Mouse (Mus musculus) stomach, embryonic 16.5 days (tissue): ENCODE results near the gene Scn8a. TPM values are rescaled to one million over a fixed set of nuclear protein-coding genes. Genes with fewer than 3 reads are reported as not detected.
"Not testable (repeated sequence)": the region's sequence is repeated elsewhere in the genome, so short reads cannot be mapped to it uniquely, and the experiment has no call there.

Experiments
- ATAC-seq: fragments of 200-750 bp; cut with Nextera tagmentation; 2 replicates; pipeline ENCODE4 v1.8.0; 2017; ENCODE audit warnings: moderate number of reproducible peaks, moderate TSS enrichment; ENCODE audit not compliant: insufficient read depth, low FRiP score
- H3K27ac ChIP-seq: fragments of 300-500 bp; sonication (generic); 2 replicates; pipeline ENCODE4 v1.5.1; 2014; ENCODE audit warnings: low read length
- H3K27me3 ChIP-seq: fragments of 300-500 bp; sonication (generic); 2 replicates; pipeline ENCODE4 v1.6.1; 2014; ENCODE audit warnings: low read length, control low read depth, mixed read lengths; ENCODE audit not compliant: control insufficient read depth, insufficient read depth
- H3K36me3 ChIP-seq: fragments of 300-500 bp; sonication (generic); 2 replicates; pipeline ENCODE4 v1.6.1; 2014; ENCODE audit warnings: low read length; ENCODE audit not compliant: control insufficient read depth, insufficient read depth
- H3K4me1 ChIP-seq: fragments of 300-500 bp; sonication (generic); 2 replicates; pipeline ENCODE4 v1.6.1; 2014; ENCODE audit warnings: low read length, control low read depth, mixed read lengths; ENCODE audit not compliant: control insufficient read depth, insufficient read depth
- H3K4me2 ChIP-seq: fragments of 300-500 bp; sonication (generic); 2 replicates; pipeline ENCODE4 v1.6.1; 2014; ENCODE audit warnings: low read depth, low read length, mixed read lengths
- H3K4me3 ChIP-seq: fragments of 300-500 bp; sonication (generic); replicated peaks from 2 replicates; pipeline ENCODE4 v1.5.1; 2014; ENCODE audit warnings: mild to moderate bottlenecking, low read length
- H3K9ac ChIP-seq: fragments of 300-500 bp; sonication (generic); 2 replicates; pipeline ENCODE4 v1.6.1; 2014; ENCODE audit warnings: low read length
- H3K9me3 ChIP-seq: fragments of 300-500 bp; sonication (generic); replicated peaks from 2 replicates; pipeline ENCODE4 v1.6.1; 2016; ENCODE audit warnings: low read length, control low read depth; ENCODE audit not compliant: control insufficient read depth
- WGBS: fragments of 180-500 bp; shearing (Covaris S2); extraction: QIAGEN DNeasy Blood & Tissue Kit; methylation state at CpG from one replicate; pipeline ENCODE4 v1.1.7; 2014; 5-methylcytosine and 5-hydroxymethylcytosine counted together
- polyA plus RNA-seq: library from polyadenylated mRNA; unstranded; fragments of >200 nt; fragmentation: Nextera tagmentation; extraction: Ambion mirVana; gene quantifications from 2 replicates; pipeline ENCODE4 v1.2.1, GENCODE M21; 2015

The Scn8a gene
- polyA plus RNA-seq: 0.77 and 0.97 TPM in 2 replicates

GRCm38 (mm10) chr15:100869558-100869957, at the start of gene Scn8a:
Gene Scn8a, plus strand, starts transcription at chr15:100869858.
- H3K4me1 ChIP-seq: peaks cover 11% of the 10 kb centered on the region
- no peaks in the 10 kb centered on the region for H3K36me3 ChIP-seq
- no peak for ATAC-seq
- H3K27me3 ChIP-seq: peaks cover 34% of the 10 kb centered on the region
- H3K9me3 ChIP-seq: no peaks in the 10 kb centered on the region
- 65% methylated on average over 7 of the region's 7 CpGs for WGBS
- H3K4me3 ChIP-seq: peak within 1 kb of the TSS; percentile 64
- no peak within 1 kb of the TSS for H3K27ac ChIP-seq
- H3K9ac ChIP-seq: peak within 1 kb of the TSS; percentile 56
- H3K4me2 ChIP-seq: peak within 1 kb of the TSS; percentile 92

GRCm38 (mm10) chr15:100821824-100822223, 47.8 kb upstream of the Scn8a start:
- H3K27ac ChIP-seq: no peak overlapping the region
- H3K27me3 ChIP-seq: peaks cover 17% of the 10 kb centered on the region
- no peak overlapping the region for H3K4me2 ChIP-seq
- H3K4me1 ChIP-seq: 0 out of 2 replicates have a peak, but pooled peaks cover 5% of the 10 kb centered on the region
- no peak overlapping the region for H3K9ac ChIP-seq
- no peaks in the 10 kb centered on the region; the same call in 1 of the 2 replicates for H3K9me3 ChIP-seq
- 50% methylated on average over 8 of the region's 8 CpGs for WGBS
- no peak overlapping the region for H3K4me3 ChIP-seq
- H3K36me3 ChIP-seq: no peaks in the 10 kb centered on the region
- ATAC-seq: no peak

GRCm38 (mm10) chr15:100822370-100822769, 47.3 kb upstream of the Scn8a start:
- not testable (repeated sequence) for H3K9me3 ChIP-seq, H3K9ac ChIP-seq, H3K36me3 ChIP-seq, ATAC-seq, H3K4me1 ChIP-seq, H3K4me2 ChIP-seq, H3K4me3 ChIP-seq, H3K27ac ChIP-seq
- peaks cover 17% of the 10 kb centered on the region for H3K27me3 ChIP-seq
- 51% methylated on average over 4 of the region's 4 CpGs for WGBS

GRCm38 (mm10) chr15:100825249-100825856, 44.3 kb upstream of the Scn8a start:
- Histone ChIP-seq H3K9ac (no peak overlapping the region), H3K27me3 (peaks cover 17% of the 10 kb centered on the region), H3K4me1 (0 out of 2 replicates have a peak, but pooled peaks cover 5% of the 10 kb centered on the region), H3K27ac (no peak overlapping the region), H3K9me3 (no peaks in the 10 kb centered on the region), H3K4me2 (peak overlapping the region; percentile 42), H3K4me3 (no peak overlapping the region), H3K36me3 (no peaks in the 10 kb centered on the region)
- 15% methylated on average over 26 of the region's 26 CpGs for WGBS
- 0 out of 2 replicates have a peak, but pooled peaks have one; percentile 33 for ATAC-seq

DNA sequence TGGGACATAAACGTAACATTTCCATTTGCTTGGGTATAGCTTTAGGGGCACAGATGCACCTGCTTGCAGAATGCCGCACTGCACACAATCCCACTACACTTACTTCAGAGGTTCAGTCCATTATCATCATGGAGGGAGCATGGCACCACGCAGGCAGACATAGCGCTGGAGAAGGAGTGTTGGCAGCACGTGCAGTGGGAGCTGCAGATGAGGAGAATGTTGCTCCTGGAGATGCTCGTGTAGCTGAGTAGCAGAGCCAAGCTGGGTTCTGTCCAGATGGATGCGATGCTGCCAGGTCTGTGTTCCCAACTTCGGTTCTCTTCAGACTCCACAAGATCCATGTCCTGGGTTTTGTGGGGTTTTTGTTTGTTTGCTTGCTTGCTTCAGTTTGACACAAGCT, 43.6 kb upstream of the Scn8a start:
- Histone ChIP-seq H3K36me3 (no peaks in the 10 kb centered on the region), H3K27me3 (peaks cover 17% of the 10 kb centered on the region), H3K9ac (no peak overlapping the region), H3K27ac (no peak overlapping the region), H3K4me1 (0 out of 2 replicates have a peak, but pooled peaks cover 5% of the 10 kb centered on the region), H3K4me2 (no peak overlapping the region), H3K4me3 (no peak overlapping the region), H3K9me3 (no peaks in the 10 kb centered on the region)
- WGBS: 86% methylated on average over 8 of the region's 8 CpGs
- ATAC-seq: no peak

DNA sequence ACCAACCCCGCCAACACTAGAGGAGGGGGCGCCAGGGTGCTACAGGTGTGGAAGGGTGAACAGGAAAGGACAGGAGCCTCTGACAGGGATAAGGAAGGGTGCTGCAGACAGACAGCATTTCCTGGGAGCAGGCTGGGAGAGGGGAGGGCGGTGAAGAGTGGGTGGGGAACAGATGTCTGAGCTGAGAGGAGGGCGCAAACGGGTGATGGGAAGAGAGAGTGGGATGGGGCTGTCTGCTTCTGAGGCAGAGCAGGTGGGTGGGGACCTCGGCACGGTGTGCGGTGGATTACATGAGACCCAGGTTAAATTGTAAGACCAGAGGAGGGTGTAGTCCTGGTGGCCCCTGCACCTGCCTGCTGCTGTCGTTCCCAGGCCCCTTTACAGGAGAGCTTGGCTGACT, 39.9 kb upstream of the Scn8a start:
- ATAC-seq: no peak
- WGBS: 69% methylated on average over 9 of the region's 9 CpGs

DNA sequence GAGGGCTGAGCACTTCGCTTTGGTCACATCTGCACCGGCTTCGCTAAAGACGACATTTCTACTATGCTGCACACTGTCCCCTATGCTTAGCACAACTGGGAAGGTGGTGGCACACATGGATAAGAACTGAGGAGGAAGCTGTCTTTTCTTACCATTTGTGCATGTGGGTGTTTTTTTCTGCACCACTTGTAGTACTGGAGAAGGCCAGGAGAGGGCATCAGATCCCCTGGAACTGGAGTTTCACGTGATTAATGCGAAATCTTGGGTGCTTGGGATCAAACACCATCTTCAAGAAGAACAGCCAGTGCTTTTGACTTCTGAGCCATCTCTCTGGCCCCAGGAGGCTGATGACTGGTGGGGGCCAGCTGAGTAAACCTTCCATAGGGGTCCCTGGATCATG, 39.0 kb upstream of the Scn8a start:
- Histone ChIP-seq H3K9ac (no peak overlapping the region), H3K4me3 (no peak overlapping the region), H3K36me3 (no peaks in the 10 kb centered on the region), H3K9me3 (no peaks in the 10 kb centered on the region), H3K27me3 (peaks cover 4% of the 10 kb centered on the region; the same call in 1 of the 2 replicates), H3K4me2 (no peak overlapping the region), H3K27ac (no peak overlapping the region), H3K4me1 (no peaks in the 10 kb centered on the region)
- WGBS: 60% methylated on average over 6 of the region's 6 CpGs
- no peak for ATAC-seq

More for the DNA sequence above, 39.9 kb upstream of the Scn8a start:
- no peaks in the 10 kb centered on the region for H3K9me3 ChIP-seq
- H3K4me1 ChIP-seq: 0 out of 2 replicates have a peak, but pooled peaks cover 5% of the 10 kb centered on the region
- H3K27ac ChIP-seq: no peak overlapping the region
- H3K4me2 ChIP-seq: no peak overlapping the region
- no peaks in the 10 kb centered on the region for H3K36me3 ChIP-seq
- H3K4me3 ChIP-seq: no peak overlapping the region
- no peak overlapping the region for H3K9ac ChIP-seq
- H3K27me3 ChIP-seq: peaks cover 10% of the 10 kb centered on the region

- Histone ChIP-seq H3K27me3 (no peaks in the 10 kb centered on the region), H3K36me3 (no peaks in the 10 kb centered on the region), H3K4me2 (no peak overlapping the region), H3K4me1 (no peaks in the 10 kb centered on the region), H3K9ac (no peak overlapping the region), H3K27ac (no peak overlapping the region), H3K4me3 (no peak overlapping the region), H3K9me3 (no peaks in the 10 kb centered on the region)
- 82% methylated on average over 8 of the region's 8 CpGs for WGBS
- no peak for ATAC-seq
These were observed 37.5 kb upstream of the Scn8a start for GRCm38 (mm10) chr15:100832144-100832543.

- Histone ChIP-seq H3K27ac (no peak overlapping the region), H3K9me3 (no peaks in the 10 kb centered on the region), H3K27me3 (no peaks in the 10 kb centered on the region), H3K4me1 (no peaks in the 10 kb centered on the region), H3K4me3 (no peak overlapping the region), H3K36me3 (no peaks in the 10 kb centered on the region), H3K9ac (no peak overlapping the region), H3K4me2 (no peak overlapping the region)
- no peak for ATAC-seq
- 33% methylated on average over 7 of the region's 7 CpGs for WGBS
These were observed 36.9 kb upstream of the Scn8a start for GRCm38 (mm10) chr15:100832784-100833183.
